Mouse (Mus musculus) thymus, adult 2 months (tissue): ENCODE measurements around the gene Gm10775. TPM values are rescaled to one million over a fixed set of nuclear protein-coding genes. Genes with fewer than 3 reads are reported as not detected.

Experiments
- DNase-seq: peaks from one replicate; pipeline ENCODE4 v3.0.0; 2021
- H3K27ac ChIP-seq: fragments of 200-500 bp; 2 replicates; pipeline ENCODE4 v1.5.1; 2012; ENCODE audit warnings: low read length, control low read depth; ENCODE audit not compliant: control insufficient read depth, insufficient read depth
- H3K27me3 ChIP-seq: fragments of 200-500 bp; 2 replicates; pipeline ENCODE4 v1.6.1; 2012; ENCODE audit warnings: mild to moderate bottlenecking, low read length, moderate library complexity, mixed read lengths; ENCODE audit not compliant: control insufficient read depth, insufficient read depth
- H3K36me3 ChIP-seq: fragments of 200-500 bp; 2 replicates; pipeline ENCODE4 v1.6.1; 2012; ENCODE audit warnings: mild to moderate bottlenecking, low read length, moderate library complexity; ENCODE audit not compliant: control insufficient read depth, insufficient read depth
- H3K4me1 ChIP-seq: fragments of 200-500 bp; replicated peaks from 2 replicates; pipeline ENCODE4 v1.6.1; 2012; ENCODE audit warnings: low read length; ENCODE audit not compliant: control insufficient read depth, insufficient read depth
- H3K4me3 ChIP-seq: fragments of 200-500 bp; 2 replicates; pipeline ENCODE4 v1.5.1; 2012; ENCODE audit warnings: mild to moderate bottlenecking, low read length, control low read depth, moderate library complexity; ENCODE audit not compliant: control insufficient read depth, insufficient read depth
- CTCF ChIP-seq: fragments of 200-500 bp; IDR thresholded peaks from 2 replicates; pipeline ENCODE4 v1.5.1; 2012; ENCODE audit warnings: mild to moderate bottlenecking, control low read depth, low read length, moderate library complexity, borderline replicate concordance; ENCODE audit not compliant: control insufficient read depth, poor library complexity, insufficient read depth; ENCODE audit errors: extremely low read depth
- POLR2A ChIP-seq: fragments of 200-500 bp; IDR thresholded peaks from 2 replicates; pipeline ENCODE4 v1.6.1; 2012; ENCODE audit warnings: mild to moderate bottlenecking, low read length, control low read depth, moderate library complexity; ENCODE audit not compliant: control insufficient read depth, poor library complexity, insufficient read depth; ENCODE audit errors: extremely low read depth
- WGBS: fragments of 180-500 bp; shearing (Covaris S2); methylation state at CpG from one replicate; pipeline ENCODE4 v1.1.7; 2018; 5-methylcytosine and 5-hydroxymethylcytosine counted together
- polyA plus RNA-seq: library from polyadenylated mRNA; depleted of rRNA; stranded (reverse); fragments of >200 nt; gene quantifications from 2 replicates; pipeline ENCODE4 v1.2.3, GENCODE M21; 2012; rRNA removed

The Gm10775 gene
- polyA plus RNA-seq, 1 experiment, result not detected

DNA sequence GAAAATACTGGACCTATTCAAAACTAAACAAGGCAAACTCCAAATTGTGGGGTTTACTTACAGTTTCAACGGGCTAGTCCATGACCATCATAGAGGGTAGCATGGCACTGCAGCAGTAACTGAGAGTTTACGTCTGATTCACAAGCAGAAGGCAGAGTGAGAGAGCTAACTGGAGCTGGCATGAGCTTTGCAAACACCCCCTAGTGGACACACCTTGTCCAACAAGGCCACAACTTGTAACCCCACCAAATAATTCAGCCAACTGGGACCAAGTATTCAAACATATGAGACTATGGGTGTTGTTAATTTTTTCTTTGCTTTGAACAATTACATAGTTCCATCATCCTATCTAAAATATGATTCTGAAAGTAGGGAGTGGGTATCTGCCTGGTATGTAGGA, 27.4 kb downstream of the Gm10775 start:
- Histone ChIP-seq H3K4me3 (no peak overlapping the region), H3K27me3 (no peaks in the 10 kb centered on the region), H3K27ac (no peak overlapping the region), H3K36me3 (peaks cover 28% of the 10 kb centered on the region), H3K4me1 (no peaks in the 10 kb centered on the region)
- WGBS, result over 99% methylated on average over 2 of the region's 2 CpGs
- TF ChIP-seq POLR2A, result no peak
- TF ChIP-seq CTCF, result no peak
- peak; percentile 4 for DNase-seq

DNA sequence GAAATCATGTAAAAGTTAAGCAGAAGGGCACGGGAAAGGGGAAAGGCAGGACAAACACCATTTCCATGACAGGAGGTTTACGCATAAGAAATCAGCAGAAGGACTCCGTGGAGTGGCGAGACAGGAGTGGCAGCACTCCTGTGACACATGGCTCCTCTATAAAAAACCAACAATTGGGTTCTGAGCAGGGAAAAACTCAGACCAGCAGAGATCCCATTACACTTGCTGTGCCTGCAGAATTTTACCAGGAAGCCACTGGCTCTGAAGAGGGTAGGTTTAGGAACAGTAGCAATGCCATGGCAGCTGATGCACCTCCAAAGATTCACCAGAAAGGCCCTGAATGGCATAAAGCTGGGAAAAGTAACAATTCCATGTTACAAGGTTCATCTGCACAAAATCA, 37.0 kb downstream of the Gm10775 start:
- no peaks in the 10 kb centered on the region for H3K4me1 ChIP-seq
- H3K36me3 ChIP-seq, result peaks cover 39% of the 10 kb centered on the region
- H3K27me3 ChIP-seq, result no peaks in the 10 kb centered on the region
- no peak for DNase-seq
- no peak overlapping the region for H3K27ac ChIP-seq
- TF ChIP-seq POLR2A, result no peak
- TF ChIP-seq CTCF, result no peak
- WGBS, result 98% methylated on average over 4 of the region's 4 CpGs
- H3K4me3 ChIP-seq, result no peak overlapping the region

Other genes starting within 250 kb of the Gm10775 start
- gene Spata31d1c, start 226.5 kb upstream of the Gm10775 start, polyA plus RNA-seq, result not detected in 2 replicates
- gene Prss47, start 206.8 kb upstream of the Gm10775 start, polyA plus RNA-seq, result not detected in 2 replicates
- gene Mfsd14b, start 146.6 kb upstream of the Gm10775 start, polyA plus RNA-seq, result 17.9 and 19.5 TPM in 2 replicates
- gene Olfr465-ps1, start 121.5 kb upstream of the Gm10775 start, polyA plus RNA-seq, result not detected in 2 replicates
- gene Olfr466, start 109.3 kb upstream of the Gm10775 start, polyA plus RNA-seq, result not detected in 2 replicates
- gene Nlrp4f, start 53.6 kb upstream of the Gm10775 start, polyA plus RNA-seq, result 0.04 TPM in 1 of 2 replicates, not detected in the other
- gene Zfp369, start 19.3 kb downstream of the Gm10775 start, polyA plus RNA-seq, result 43.9 and 52.8 TPM in 2 replicates